Mouse (Mus musculus) testis, adult 2 months (tissue): ENCODE measurements around the gene Gm42674. TPM values are rescaled to one million over a fixed set of nuclear protein-coding genes. Genes with fewer than 3 reads are reported as not detected.
A peak's percentile ranks its signal among the peaks of the same experiment; 100 is the strongest.

ENCODE experiments used
- H3K27ac ChIP-seq: fragments of 200-500 bp; 2 replicates; pipeline ENCODE4 v1.5.1; 2012; ENCODE audit warnings: low read depth, low read length; ENCODE audit not compliant: control insufficient read depth, insufficient read depth
- H3K27me3 ChIP-seq: fragments of 200-500 bp; 2 replicates; pipeline ENCODE4 v1.6.1; 2012; ENCODE audit warnings: mild to moderate bottlenecking, low read length, moderate library complexity; ENCODE audit not compliant: control insufficient read depth, insufficient read depth
- H3K36me3 ChIP-seq: fragments of 200-500 bp; 2 replicates; pipeline ENCODE4 v1.6.1; 2012; ENCODE audit warnings: mild to moderate bottlenecking, low read length; ENCODE audit not compliant: control insufficient read depth, insufficient read depth
- H3K4me1 ChIP-seq: fragments of 200-500 bp; 2 replicates; pipeline ENCODE4 v1.6.1; 2012; ENCODE audit warnings: low read length; ENCODE audit not compliant: control insufficient read depth, insufficient read depth
- H3K4me3 ChIP-seq: fragments of 200-500 bp; 2 replicates; pipeline ENCODE4 v1.5.1; 2012; ENCODE audit warnings: low read depth, mild to moderate bottlenecking, low read length, moderate library complexity, mixed read lengths; ENCODE audit not compliant: control insufficient read depth
- CTCF ChIP-seq: fragments of 200-500 bp; IDR thresholded peaks from 2 replicates; pipeline ENCODE4 v1.5.1; 2012; ENCODE audit warnings: low read depth, mild to moderate bottlenecking, inconsistent platforms, low read length, moderate library complexity; ENCODE audit not compliant: control insufficient read depth, insufficient read depth, insufficient replicate concordance
- POLR2A ChIP-seq: fragments of 200-500 bp; IDR thresholded peaks from 2 replicates; pipeline ENCODE4 v1.6.1; 2012; ENCODE audit warnings: low read depth, mild to moderate bottlenecking, inconsistent platforms, low read length, moderate library complexity; ENCODE audit not compliant: control insufficient read depth
- polyA plus RNA-seq: library from polyadenylated mRNA; depleted of rRNA; stranded (reverse); fragments of >200 nt; gene quantifications from 2 replicates; pipeline ENCODE4 v1.2.3, GENCODE M21; 2012

Gm42674 gene
- polyA plus RNA-seq, 1 experiment: not detected

DNA sequence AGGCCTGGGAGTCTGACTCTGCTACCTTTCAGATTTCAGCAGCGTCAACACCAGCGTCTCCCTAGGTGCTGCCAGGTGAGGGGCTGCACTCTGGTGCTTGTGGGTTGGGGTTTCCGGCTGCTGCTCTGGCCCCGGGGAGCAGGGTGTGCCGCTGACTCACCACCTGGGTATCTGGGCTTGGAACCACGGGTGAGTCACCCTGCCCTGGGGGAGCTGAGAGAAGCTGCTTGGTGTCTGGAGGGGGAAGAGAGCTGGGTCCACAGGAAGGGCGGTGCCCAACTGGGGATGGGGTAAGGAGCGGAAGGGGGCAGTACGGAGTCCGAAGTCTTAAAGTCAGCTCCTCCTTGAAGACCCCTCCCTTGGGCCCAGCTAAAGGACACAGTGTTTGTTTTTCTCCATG lies 14.8 kb upstream of the Gm42674 start:
- Histone ChIP-seq H3K36me3 (no peaks in the 10 kb centered on the region), H3K27me3 (no peaks in the 10 kb centered on the region), H3K27ac (peak overlapping the region; percentile 44; the same call in 1 of the 2 replicates), H3K4me3 (no peak overlapping the region), H3K4me1 (peaks cover 14% of the 10 kb centered on the region)
- no peak for TF ChIP-seq CTCF
- TF ChIP-seq POLR2A: no peak

DNA sequence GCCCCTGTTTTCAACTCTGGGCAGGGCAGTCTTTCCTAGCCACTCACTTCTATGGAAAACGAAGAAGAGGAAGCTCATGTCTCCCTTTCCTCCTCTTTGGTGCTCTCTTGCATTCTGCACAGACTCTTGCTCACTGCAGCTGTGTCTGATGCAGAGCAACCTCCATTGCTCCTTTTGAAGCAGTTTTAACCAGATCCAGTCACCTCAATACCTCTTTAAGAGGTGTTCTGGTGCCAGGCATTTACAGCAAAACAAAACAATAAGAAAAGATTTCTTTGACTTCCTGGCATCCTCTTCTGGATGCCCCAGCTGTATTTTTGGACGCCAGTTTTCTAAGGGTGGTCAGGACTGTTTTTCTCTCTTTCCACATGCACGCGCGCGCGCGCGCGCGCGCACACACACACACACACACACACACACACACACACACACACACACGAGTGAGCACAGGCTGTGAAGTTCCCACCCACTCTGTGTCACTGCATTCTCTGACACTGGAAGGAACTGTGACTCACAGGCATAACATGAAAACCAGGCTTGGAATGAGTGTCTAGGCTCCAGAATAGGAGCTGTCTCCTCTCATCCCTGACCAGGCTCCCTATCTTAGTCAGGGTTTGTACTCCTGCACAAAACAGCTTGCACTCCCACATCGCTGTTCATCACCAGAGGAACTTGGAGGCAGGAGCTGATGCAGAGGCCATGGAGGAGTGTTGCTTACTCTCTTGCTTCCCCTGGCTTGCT lies 14.2 kb upstream of the Gm42674 start:
- H3K36me3 ChIP-seq: no peaks in the 10 kb centered on the region
- no peak overlapping the region for H3K4me3 ChIP-seq
- H3K27ac ChIP-seq: peak overlapping the region; percentile 44; the same call in 1 of the 2 replicates
- TF ChIP-seq CTCF (no peak), POLR2A (no peak)
- H3K4me1 ChIP-seq: peaks cover 14% of the 10 kb centered on the region
- H3K27me3 ChIP-seq: no peaks in the 10 kb centered on the region

- H3K4me3 ChIP-seq: no peak overlapping the region
- TF ChIP-seq CTCF (no peak), POLR2A (no peak)
- no peak overlapping the region for H3K27ac ChIP-seq
Observed at GRCm38 (mm10) chr3:90589390-90589789, 12.3 kb upstream of the Gm42674 start.

DNA sequence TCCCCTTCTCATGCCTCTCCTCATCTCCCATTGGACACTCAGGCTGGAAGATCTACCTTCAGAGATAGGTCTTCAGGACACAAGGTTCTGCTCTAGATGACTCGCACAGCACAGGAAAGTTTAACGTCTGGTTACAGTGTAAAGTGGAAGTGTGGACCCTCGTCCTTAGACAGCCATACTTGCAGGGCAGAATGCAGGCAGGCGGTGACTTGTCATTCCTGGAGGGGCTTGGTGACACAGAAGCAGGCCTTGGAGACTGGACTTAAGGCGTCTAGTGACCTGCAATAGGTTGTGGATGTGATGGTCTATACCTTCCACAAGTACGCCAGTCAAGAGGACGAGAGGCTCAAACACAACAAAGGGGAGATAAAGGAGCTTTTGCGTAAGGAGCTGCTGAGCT lies 11.8 kb upstream of the Gm42674 start, which contains the start of gene S100a2:
Gene S100a2 (plus strand): TSS at position 301 of the 400 bp plus-strand sequence.
- no peaks in the 10 kb centered on the region for H3K27me3 ChIP-seq
- peaks cover 14% of the 10 kb centered on the region for H3K4me1 ChIP-seq
- no peak within 1 kb of the TSS for H3K4me3 ChIP-seq
- H3K36me3 ChIP-seq: no peaks in the 10 kb centered on the region
- no peak within 1 kb of the TSS for H3K27ac ChIP-seq
- TF ChIP-seq CTCF: no peak
- TF ChIP-seq POLR2A: no peak

More at GRCm38 (mm10) chr3:90589390-90589789, 12.3 kb upstream of the Gm42674 start:
- Histone ChIP-seq H3K36me3 (no peaks in the 10 kb centered on the region), H3K27me3 (no peaks in the 10 kb centered on the region), H3K4me1 (peaks cover 14% of the 10 kb centered on the region)

- H3K4me3 ChIP-seq: no peak overlapping the region
- no peaks in the 10 kb centered on the region for H3K27me3 ChIP-seq
- H3K4me1 ChIP-seq: no peaks in the 10 kb centered on the region
- no peak overlapping the region for H3K27ac ChIP-seq
- H3K36me3 ChIP-seq: no peaks in the 10 kb centered on the region
- TF ChIP-seq POLR2A (no peak), CTCF (no peak)
Observed at GRCm38 (mm10) chr3:90594466-90594865, 7.2 kb upstream of the Gm42674 start.

DNA sequence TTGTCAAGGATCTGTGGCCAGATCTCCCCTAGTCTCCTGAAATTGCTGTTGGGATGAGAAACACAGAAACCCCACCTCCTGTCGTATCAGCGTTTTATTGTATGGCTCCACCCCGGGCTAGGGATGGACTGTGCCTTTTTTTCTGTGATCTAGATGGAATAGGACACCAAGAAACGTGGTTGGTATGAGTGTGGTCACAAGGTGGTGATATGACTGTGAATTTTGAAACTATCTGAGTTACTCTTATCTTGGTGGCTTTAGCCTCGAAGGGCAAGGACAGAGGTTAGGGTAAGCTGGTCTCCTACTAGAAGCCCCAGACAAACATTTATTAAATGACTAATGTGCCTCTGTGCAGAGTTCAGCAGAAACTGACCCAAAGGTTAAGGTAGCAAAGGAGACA lies 6.1 kb upstream of the Gm42674 start:
- Histone ChIP-seq H3K4me1 (no peaks in the 10 kb centered on the region), H3K36me3 (no peaks in the 10 kb centered on the region), H3K4me3 (no peak overlapping the region), H3K27ac (no peak overlapping the region), H3K27me3 (no peaks in the 10 kb centered on the region)
- TF ChIP-seq POLR2A (no peak), CTCF (no peak)

GRCm38 (mm10) chr3:90596810-90597209 lies 4.9 kb upstream of the Gm42674 start:
- no peak overlapping the region for H3K27ac ChIP-seq
- no peaks in the 10 kb centered on the region for H3K4me1 ChIP-seq
- no peaks in the 10 kb centered on the region for H3K36me3 ChIP-seq
- no peak overlapping the region for H3K4me3 ChIP-seq
- TF ChIP-seq CTCF (no peak), POLR2A (no peak)
- H3K27me3 ChIP-seq: no peaks in the 10 kb centered on the region
